Mouse (Mus musculus) MEL (cell line): ENCODE results near the gene Cbx4. TPM values are rescaled to one million over a fixed set of nuclear protein-coding genes. Genes with fewer than 3 reads are reported as not detected.

ENCODE experiments used
- DNase-seq: peaks from one replicate; pipeline ENCODE4 v3.0.0; 2011; ENCODE audit warnings: low read depth, low spot score
- H3K27ac ChIP-seq: 2 replicates; pipeline ENCODE4 v1.5.1; 2012; ENCODE audit warnings: low read depth, mild to moderate bottlenecking, control low read depth, low read length, moderate library complexity; ENCODE audit not compliant: control insufficient read depth
- H3K27me3 ChIP-seq, 2 experiments: fragments of 150-350 bp in 1 of 2; sonication (generic) in 1 of 2; 2 replicates each; pipeline ENCODE4 v1.6.1; 2012; ENCODE audit warnings: low read length in 2 of 2, mild to moderate bottlenecking in 2 of 2, improper control_type of control experiment in 1 of 2, moderate library complexity in 1 of 2; ENCODE audit not compliant: insufficient read depth in 2 of 2, control insufficient read depth in 1 of 2
- H3K36me3 ChIP-seq, 2 experiments: 2 replicates each; pipeline ENCODE4 v1.6.1; 2012 to 2014; ENCODE audit warnings: low read length in 2 of 2, improper control_type of control experiment in 1 of 2, inconsistent platforms in 1 of 2, mild to moderate bottlenecking in 1 of 2; ENCODE audit not compliant: insufficient read depth in 2 of 2, control insufficient read depth in 1 of 2
- H3K4me1 ChIP-seq, 2 experiments: fragments of 150-350 bp in 1 of 2; sonication (generic) in 1 of 2; 2 replicates each; pipeline ENCODE4 v1.6.1; 2012; ENCODE audit warnings: low read length in 2 of 2, improper control_type of control experiment in 1 of 2, mild to moderate bottlenecking in 1 of 2; ENCODE audit not compliant: insufficient read depth in 2 of 2, control insufficient read depth in 1 of 2
- H3K4me3 ChIP-seq, 2 experiments: fragments of 150-350 bp in 1 of 2; sonication (generic) in 1 of 2; 2 replicates each; pipeline ENCODE4 v1.5.1; 2012; ENCODE audit warnings: low read depth in 2 of 2, low read length in 2 of 2, mild to moderate bottlenecking in 2 of 2, moderate library complexity in 2 of 2, control low read depth in 1 of 2, improper control_type of control experiment in 1 of 2; ENCODE audit not compliant: control insufficient read depth in 1 of 2, insufficient read depth in 1 of 2
- H3K79me2 ChIP-seq: 2 replicates; pipeline ENCODE4 v1.6.1; 2012; ENCODE audit warnings: mild to moderate bottlenecking, low read length, moderate library complexity; ENCODE audit not compliant: control insufficient read depth, poor library complexity, insufficient read depth
- H3K9ac ChIP-seq: 2 replicates; pipeline ENCODE4 v1.6.1; 2012; ENCODE audit warnings: low read depth, mild to moderate bottlenecking, control low read depth, low read length, moderate library complexity; ENCODE audit not compliant: control insufficient read depth, poor library complexity, severe bottlenecking
- H3K9me3 ChIP-seq: fragments of 150-350 bp; sonication (generic); replicated peaks from 2 replicates; pipeline ENCODE4 v1.6.1; 2012; ENCODE audit warnings: mild to moderate bottlenecking, low read length, improper control_type of control experiment, moderate library complexity; ENCODE audit not compliant: insufficient read depth
- BHLHE40 ChIP-seq: IDR thresholded peaks from 2 replicates; pipeline ENCODE4 v1.6.1; 2012; ENCODE audit warnings: low read depth, mild to moderate bottlenecking, inconsistent platforms, low read length, improper control_type of control experiment, borderline replicate concordance
- E2F4 ChIP-seq: IDR thresholded peaks from 2 replicates; pipeline ENCODE4 v1.6.1; 2011; ENCODE audit warnings: low read depth, low read length, improper control_type of control experiment, borderline replicate concordance
- ETS1 ChIP-seq: IDR thresholded peaks from 2 replicates; pipeline ENCODE4 v1.6.1; 2012; ENCODE audit warnings: low read depth, mild to moderate bottlenecking, inconsistent platforms, low read length, improper control_type of control experiment, moderate library complexity
- GATA1 ChIP-seq: IDR thresholded peaks from 2 replicates; pipeline ENCODE4 v1.6.1; 2011; ENCODE audit warnings: low read depth, low read length, improper control_type of control experiment
- JUND ChIP-seq: IDR thresholded peaks from 2 replicates; pipeline ENCODE4 v1.6.1; 2011; ENCODE audit warnings: low read depth, mild to moderate bottlenecking, improper control_type of control experiment, low read length
- KAT2A ChIP-seq: conservative IDR thresholded peaks from 2 replicates; pipeline ENCODE4 v1.6.1; 2012; ENCODE audit warnings: low read depth, low read length, improper control_type of control experiment, inconsistent platforms
- MAFK ChIP-seq: IDR thresholded peaks from 2 replicates; pipeline ENCODE4 v1.6.1; 2011; ENCODE audit warnings: low read depth, mild to moderate bottlenecking, low read length, improper control_type of control experiment, borderline replicate concordance
- MAZ ChIP-seq: IDR thresholded peaks from 2 replicates; pipeline ENCODE4 v1.6.1; 2012; ENCODE audit warnings: low read depth, mild to moderate bottlenecking, inconsistent platforms, low read length, improper control_type of control experiment
- MYB ChIP-seq: IDR thresholded peaks from 2 replicates; pipeline ENCODE4 v1.6.1; 2011; ENCODE audit warnings: mild to moderate bottlenecking, low read depth, low read length, improper control_type of control experiment
- MYC ChIP-seq: IDR thresholded peaks from 2 replicates; pipeline ENCODE4 v1.6.1; 2011; ENCODE audit warnings: low read depth, mild to moderate bottlenecking, low read length, improper control_type of control experiment, moderate library complexity
- NELFE ChIP-seq: IDR thresholded peaks from 2 replicates; pipeline ENCODE4 v1.6.1; 2011; ENCODE audit warnings: low read depth, low read length, improper control_type of control experiment
- NRF1 ChIP-seq: IDR thresholded peaks from 2 replicates; pipeline ENCODE4 v1.6.1; 2014; ENCODE audit warnings: low read depth, mild to moderate bottlenecking, inconsistent platforms, low read length, improper control_type of control experiment, moderate library complexity; ENCODE audit not compliant: poor library complexity, insufficient read depth, severe bottlenecking
- POLR2AphosphoS2 ChIP-seq: IDR thresholded peaks from 2 replicates; pipeline ENCODE4 v1.6.1; 2011; ENCODE audit warnings: low read length, improper control_type of control experiment
- RAD21 ChIP-seq: IDR thresholded peaks from 2 replicates; pipeline ENCODE4 v1.6.1; 2011; ENCODE audit warnings: mild to moderate bottlenecking, low read depth, low read length, improper control_type of control experiment
- SIN3A ChIP-seq: IDR thresholded peaks from 2 replicates; pipeline ENCODE4 v1.6.1; 2012; ENCODE audit warnings: low read length, improper control_type of control experiment, inconsistent platforms
- SMC3 ChIP-seq: IDR thresholded peaks from 2 replicates; pipeline ENCODE4 v1.6.1; 2011; ENCODE audit warnings: low read depth, low read length, improper control_type of control experiment
- TCF12 ChIP-seq: IDR thresholded peaks from 2 replicates; pipeline ENCODE4 v1.6.1; 2014; ENCODE audit warnings: low read depth, mild to moderate bottlenecking, inconsistent platforms, low read length, improper control_type of control experiment, moderate library complexity
- ZC3H11A ChIP-seq: IDR thresholded peaks from 2 replicates; pipeline ENCODE4 v1.6.1; 2012; ENCODE audit warnings: low read depth, mild to moderate bottlenecking, inconsistent platforms, low read length, improper control_type of control experiment
- polyA plus RNA-seq, 2 experiments: library from polyadenylated mRNA; stranded (reverse) in 1 of 2; unstranded in 1 of 2; fragments of >175 nt in 1 of 2; fragments of >200 nt in 1 of 2; gene quantifications; 2 replicates each; pipeline versions ENCODE4 v1.2.1 to v1.2.4; 2012; ENCODE audit warnings: low replicate concordance in 2 of 2, low read depth in 1 of 2; ENCODE audit not compliant: insufficient read length in 2 of 2, insufficient read depth in 1 of 2, missing spikeins in 1 of 2
- total RNA-seq: library from RNA; depleted of rRNA; stranded (reverse); fragments of 300-350 nt; gene quantifications from 2 replicates; pipeline ENCODE4 v1.2.3, GENCODE M21; 2012

Gene Cbx4
- total and polyA plus RNA-seq, 3 experiments, result 8.0 to 22.6 TPM; not detected in 1

DNA sequence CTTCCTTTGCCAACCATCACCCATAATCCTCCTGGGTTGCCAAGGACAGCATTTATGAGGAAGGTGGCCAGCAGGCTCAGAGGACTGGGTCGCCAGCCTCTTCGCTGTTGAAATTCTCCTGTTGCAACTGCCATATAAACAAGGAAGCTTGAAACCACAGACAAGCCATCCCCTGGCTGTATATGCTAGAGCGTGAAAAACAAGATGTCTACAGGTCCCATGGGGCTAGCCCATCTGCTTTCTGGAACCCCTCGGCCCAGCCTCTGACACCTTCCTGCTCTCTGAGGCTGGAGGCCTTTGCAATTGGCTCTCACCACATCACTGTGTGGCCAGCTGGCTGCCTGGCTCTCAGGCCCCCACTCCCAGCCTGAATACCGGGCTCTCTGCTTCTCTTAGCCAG is 36.4 kb upstream of the Cbx4 start:
- no peak overlapping the region for H3K27ac ChIP-seq
- no peaks in the 10 kb centered on the region for H3K36me3 ChIP-seq
- TF ChIP-seq E2F4 (no peak), ETS1 (no peak), NRF1 (no peak), SIN3A (no peak)
- H3K79me2 ChIP-seq, result no peaks in the 10 kb centered on the region
- DNase-seq, result no peak
- H3K4me3 ChIP-seq, result no peak overlapping the region
- H3K27me3 ChIP-seq, result peaks cover 0 to 1% of the 10 kb centered on the region in 2 experiments; a peak in 1 of 4 replicates
- no peaks in the 10 kb centered on the region for H3K9me3 ChIP-seq
- no peak overlapping the region for H3K9ac ChIP-seq
- no peaks in the 10 kb centered on the region; a peak in 1 of 4 replicates for H3K4me1 ChIP-seq

DNA sequence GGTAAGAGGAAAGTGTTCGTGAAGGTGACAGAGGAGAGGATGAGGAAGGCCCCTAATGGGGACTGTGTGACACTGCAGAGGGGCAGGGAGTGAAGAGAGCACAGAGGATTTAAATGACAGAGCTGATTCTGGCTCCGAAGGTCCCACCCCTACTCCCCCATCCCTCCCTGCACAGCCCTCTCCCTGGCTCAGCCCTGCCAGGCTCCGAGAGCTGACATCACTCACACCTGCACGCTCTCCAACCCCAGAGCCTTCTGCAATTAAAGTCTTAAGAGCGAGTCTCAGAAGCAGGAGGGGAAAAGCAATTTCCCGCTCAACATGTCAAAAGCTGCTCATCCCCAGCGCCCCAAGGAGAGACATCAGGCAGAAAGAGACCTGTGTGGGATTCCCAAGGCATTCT is 32.9 kb upstream of the Cbx4 start:
- H3K4me3 ChIP-seq, result no peak overlapping the region
- TF ChIP-seq NELFE, result no peak
- TF ChIP-seq KAT2A, result no peak
- no peak for TF ChIP-seq SMC3
- no peak for TF ChIP-seq E2F4
- no peak for TF ChIP-seq MAFK
- TF ChIP-seq POLR2AphosphoS2, result no peak
- no peak for TF ChIP-seq TCF12
- no peak for TF ChIP-seq BHLHE40
- TF ChIP-seq JUND, result no peak
- no peak for TF ChIP-seq ETS1
- no peak for TF ChIP-seq ZC3H11A
- H3K9ac ChIP-seq, result no peak overlapping the region
- H3K27ac ChIP-seq, result no peak overlapping the region
- no peak for DNase-seq
- no peaks in the 10 kb centered on the region for H3K79me2 ChIP-seq
- no peaks in the 10 kb centered on the region for H3K36me3 ChIP-seq
- H3K27me3 ChIP-seq, result peaks cover 13 to 14% of the 10 kb centered on the region in 2 experiments
- H3K4me1 ChIP-seq, result no peaks in the 10 kb centered on the region
- H3K9me3 ChIP-seq, result no peaks in the 10 kb centered on the region

DNA sequence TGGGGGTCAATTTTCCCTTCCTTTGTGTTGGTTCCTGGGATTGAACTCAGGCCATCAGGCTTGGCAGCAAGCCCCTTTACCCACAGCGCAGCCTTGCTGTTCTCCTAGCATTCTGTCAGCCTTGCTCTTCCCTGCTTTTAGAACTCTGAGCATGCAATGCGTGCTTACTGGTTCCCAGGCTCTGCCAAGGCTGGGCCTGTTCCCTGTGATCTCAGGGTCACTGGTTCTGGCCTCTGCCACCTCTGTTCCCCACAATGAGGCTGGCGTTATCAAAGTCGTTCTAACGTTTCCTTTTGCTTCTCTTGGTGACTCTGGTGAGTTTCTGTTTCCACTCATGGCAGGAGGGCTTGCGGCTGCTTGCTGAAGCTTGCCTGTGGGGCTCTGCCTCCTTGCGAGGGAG is 31.9 kb upstream of the Cbx4 start:
- H3K27me3 ChIP-seq, result peaks cover 13 to 14% of the 10 kb centered on the region in 2 experiments
- no peak overlapping the region for H3K27ac ChIP-seq
- H3K79me2 ChIP-seq, result no peaks in the 10 kb centered on the region
- no peaks in the 10 kb centered on the region for H3K4me1 ChIP-seq
- H3K9ac ChIP-seq, result no peak overlapping the region
- no peak for TF ChIP-seq ZC3H11A
- no peak for TF ChIP-seq MAZ
- TF ChIP-seq MYC, result no peak
- no peak for TF ChIP-seq MYB
- TF ChIP-seq NRF1, result no peak
- no peak for TF ChIP-seq ETS1
- no peak for TF ChIP-seq GATA1
- TF ChIP-seq RAD21, result no peak
- TF ChIP-seq SIN3A, result no peak
- no peak for TF ChIP-seq E2F4
- TF ChIP-seq BHLHE40, result no peak
- H3K9me3 ChIP-seq, result no peaks in the 10 kb centered on the region
- no peaks in the 10 kb centered on the region for H3K36me3 ChIP-seq
- no peak overlapping the region for H3K4me3 ChIP-seq
- DNase-seq, result no peak
